Mouse (Mus musculus) neural tube, embryonic 13.5 days (tissue): Measurements from ENCODE around the gene Ccdc78. TPM values are rescaled to one million over a fixed set of nuclear protein-coding genes. Genes with fewer than 3 reads are reported as not detected.

Source experiments
- ATAC-seq: fragments of 200-750 bp; cut with Nextera tagmentation; 2 replicates; pipeline ENCODE4 v1.8.0; 2017; ENCODE audit warnings: low read depth, mild to moderate bottlenecking, moderate TSS enrichment, moderate library complexity
- H3K27ac ChIP-seq: fragments of 300-500 bp; sonication (generic); replicated peaks from 2 replicates; pipeline ENCODE4 v1.5.1; 2015; ENCODE audit warnings: moderate library complexity, mild to moderate bottlenecking, inconsistent platforms
- H3K27me3 ChIP-seq: fragments of 300-500 bp; sonication (generic); 2 replicates; pipeline ENCODE4 v1.6.1; 2015; ENCODE audit warnings: mild to moderate bottlenecking, inconsistent platforms
- H3K36me3 ChIP-seq: fragments of 300-500 bp; sonication (generic); 2 replicates; pipeline ENCODE4 v1.6.1; 2015; ENCODE audit warnings: mild to moderate bottlenecking, inconsistent platforms
- H3K4me1 ChIP-seq: fragments of 300-500 bp; sonication (generic); replicated peaks from 2 replicates; pipeline ENCODE4 v1.6.1; 2015; ENCODE audit warnings: inconsistent platforms
- H3K4me2 ChIP-seq: fragments of 300-500 bp; sonication (generic); 2 replicates; pipeline ENCODE4 v1.6.1; 2015; ENCODE audit warnings: inconsistent platforms, mild to moderate bottlenecking, moderate library complexity
- H3K4me3 ChIP-seq: fragments of 300-500 bp; sonication (generic); 2 replicates; pipeline ENCODE4 v1.5.1; 2015; ENCODE audit warnings: mild to moderate bottlenecking, inconsistent platforms
- H3K9ac ChIP-seq: fragments of 300-500 bp; sonication (generic); 2 replicates; pipeline ENCODE4 v1.6.1; 2015; ENCODE audit warnings: moderate library complexity, mild to moderate bottlenecking, inconsistent platforms
- H3K9me3 ChIP-seq: fragments of 300-500 bp; sonication (generic); 2 replicates; pipeline ENCODE4 v1.6.1; 2016; ENCODE audit warnings: inconsistent platforms
- WGBS: fragments of 180-500 bp; shearing (Covaris S2); methylation state at CpG from one replicate; pipeline ENCODE4 v1.1.7; 2015; 5-methylcytosine and 5-hydroxymethylcytosine counted together
- polyA plus RNA-seq: library from polyadenylated mRNA; unstranded; fragments of >200 nt; fragmentation: Nextera tagmentation; extraction: Ambion mirVana; gene quantifications from 2 replicates; pipeline ENCODE4 v1.2.1, GENCODE M21; 2015

Gene Ccdc78
- polyA plus RNA-seq, 1 experiment from 2014 or later = 0.39 TPM

DNA sequence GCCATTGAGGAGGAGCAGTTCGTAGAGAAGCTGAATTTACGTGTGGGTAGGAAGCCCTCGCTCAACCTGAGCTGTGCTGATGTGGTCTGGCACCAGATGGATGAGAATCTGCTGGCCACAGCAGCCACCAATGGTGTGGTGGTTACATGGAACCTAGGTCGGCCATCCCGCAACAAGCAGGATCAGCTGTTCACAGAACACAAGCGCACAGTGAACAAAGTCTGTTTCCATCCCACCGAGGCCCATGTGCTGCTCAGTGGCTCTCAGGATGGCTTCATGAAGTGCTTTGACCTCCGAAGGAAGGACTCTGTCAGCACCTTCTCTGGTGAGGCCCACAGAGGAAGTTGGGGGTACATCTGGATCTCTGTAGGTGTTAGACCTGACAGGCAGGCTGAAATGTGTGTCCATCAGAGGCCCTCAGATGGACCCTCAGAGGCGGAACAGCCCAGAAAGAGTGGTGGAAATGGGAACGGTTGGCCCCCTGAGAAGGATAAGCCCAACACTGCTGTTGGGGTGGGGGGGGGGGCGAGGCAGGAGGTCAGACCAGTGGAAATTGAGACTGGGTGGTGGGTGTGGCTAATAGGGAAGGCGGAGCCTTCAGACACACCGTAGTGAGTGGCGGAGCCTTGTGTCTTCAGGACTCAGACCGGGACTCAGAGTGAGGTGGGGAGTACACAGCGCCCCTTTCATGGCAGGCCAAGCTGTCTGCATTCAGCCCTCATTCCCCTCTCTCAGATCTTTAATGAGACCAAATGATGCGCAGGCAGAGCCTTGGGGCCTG lies 38.2 kb downstream of the Ccdc78 start:
- peaks cover 61% of the 10 kb centered on the region for H3K4me1 ChIP-seq
- peaks cover 38% of the 10 kb centered on the region for H3K36me3 ChIP-seq
- 74% methylated on average over 16 of the region's 17 CpGs for WGBS
- H3K27me3 ChIP-seq = peaks cover 16% of the 10 kb centered on the region
- H3K27ac ChIP-seq = no peak overlapping the region
- peak overlapping the region; percentile 69 for H3K4me3 ChIP-seq
- ATAC-seq = no peak
- no peaks in the 10 kb centered on the region for H3K9me3 ChIP-seq
- H3K9ac ChIP-seq = peak overlapping the region; percentile 91
- peak overlapping the region; percentile 99 for H3K4me2 ChIP-seq

DNA sequence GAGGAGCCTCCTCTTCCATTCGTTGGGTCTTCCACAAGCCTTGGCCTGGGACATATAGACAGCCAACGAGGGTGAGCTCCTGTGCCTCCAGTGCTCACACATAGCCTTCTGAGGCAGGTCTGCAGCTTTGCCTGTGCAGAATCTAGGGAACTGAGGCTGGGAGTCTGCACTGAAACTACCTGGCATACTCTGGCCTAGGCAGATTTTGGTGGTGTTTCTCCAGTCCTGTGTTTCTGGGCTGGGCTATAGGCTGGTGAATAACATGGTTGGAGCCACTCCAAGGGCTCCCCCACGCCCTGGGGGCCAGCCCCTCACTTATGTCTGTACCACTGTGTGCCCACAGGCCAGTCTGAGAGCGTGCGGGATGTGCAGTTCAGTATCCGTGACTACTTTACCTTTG lies 38.9 kb downstream of the Ccdc78 start:
- Histone ChIP-seq H3K4me2 (peak overlapping the region; percentile 99), H3K27ac (no peak overlapping the region), H3K36me3 (peaks cover 37% of the 10 kb centered on the region), H3K4me1 (peaks cover 68% of the 10 kb centered on the region), H3K9ac (peak overlapping the region; percentile 91; the same call in 1 of the 2 replicates), H3K4me3 (peak overlapping the region; percentile 69; the same call in 1 of the 2 replicates), H3K27me3 (peaks cover 8% of the 10 kb centered on the region), H3K9me3 (no peaks in the 10 kb centered on the region)
- 89% methylated on average over 6 of the region's 6 CpGs for WGBS
- ATAC-seq = no peak

DNA sequence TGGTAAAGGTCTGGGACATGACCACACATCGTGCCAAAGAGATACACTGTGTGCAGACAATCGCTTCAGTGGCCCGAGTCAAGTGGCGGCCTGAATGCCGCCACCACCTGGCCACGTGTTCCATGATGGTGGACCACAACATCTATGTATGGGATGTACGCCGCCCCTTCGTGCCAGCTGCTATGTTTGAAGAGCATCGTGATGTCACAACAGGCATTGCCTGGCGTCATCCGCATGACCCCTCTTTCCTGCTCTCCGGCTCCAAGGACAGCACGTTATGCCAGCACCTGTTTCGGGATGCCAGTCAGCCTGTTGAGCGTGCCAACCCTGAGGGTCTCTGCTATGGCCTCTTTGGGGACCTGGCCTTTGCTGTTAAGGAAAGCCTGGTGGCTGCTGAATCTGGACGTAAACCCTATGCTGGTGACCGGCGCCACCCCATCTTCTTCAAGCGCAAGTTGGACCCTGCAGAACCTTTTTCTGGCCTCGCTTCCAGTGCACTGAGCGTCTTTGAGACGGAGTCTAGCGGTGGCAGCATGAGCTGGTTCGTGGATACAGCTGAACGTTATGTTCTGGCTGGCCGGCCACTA lies 39.7 kb downstream of the Ccdc78 start:
- Histone ChIP-seq H3K27ac (no peak overlapping the region), H3K9me3 (no peaks in the 10 kb centered on the region), H3K4me1 (peaks cover 76% of the 10 kb centered on the region), H3K27me3 (0 out of 2 replicates have a peak, but pooled peaks cover 2% of the 10 kb centered on the region), H3K4me2 (no peak overlapping the region), H3K4me3 (no peak overlapping the region), H3K9ac (no peak overlapping the region), H3K36me3 (peaks cover 42% of the 10 kb centered on the region)
- WGBS = 95% methylated on average over 27 of the region's 27 CpGs
- ATAC-seq = no peak

DNA sequence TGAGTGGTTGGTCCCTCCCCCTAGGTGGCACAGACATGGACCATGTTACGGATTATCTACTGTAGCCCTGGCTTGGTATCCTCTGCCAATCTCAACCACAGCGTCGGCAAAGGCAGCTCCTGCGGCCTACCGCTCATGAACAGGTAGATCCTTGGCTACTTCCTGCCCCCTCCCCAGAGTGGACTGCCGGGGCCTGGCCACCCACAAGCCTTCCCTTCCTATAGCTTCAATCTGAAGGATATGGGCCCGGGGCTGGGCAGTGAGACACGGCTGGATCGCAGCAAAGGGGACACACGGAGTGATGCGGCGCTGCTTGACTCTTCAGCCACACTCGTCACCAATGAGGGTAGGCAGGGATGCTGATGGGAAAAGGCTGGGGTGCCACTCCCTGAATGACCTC lies 40.6 kb downstream of the Ccdc78 start:
- H3K9ac ChIP-seq = peak overlapping the region; percentile 38; the same call in 1 of the 2 replicates
- H3K4me1 ChIP-seq = peaks cover 85% of the 10 kb centered on the region
- ATAC-seq = no peak
- no peak overlapping the region for H3K4me3 ChIP-seq
- H3K4me2 ChIP-seq = no peak overlapping the region
- H3K36me3 ChIP-seq = peaks cover 51% of the 10 kb centered on the region
- H3K27ac ChIP-seq = no peak overlapping the region
- 93% methylated on average over 13 of the region's 13 CpGs for WGBS
- H3K27me3 ChIP-seq = no peaks in the 10 kb centered on the region
- no peaks in the 10 kb centered on the region for H3K9me3 ChIP-seq

DNA sequence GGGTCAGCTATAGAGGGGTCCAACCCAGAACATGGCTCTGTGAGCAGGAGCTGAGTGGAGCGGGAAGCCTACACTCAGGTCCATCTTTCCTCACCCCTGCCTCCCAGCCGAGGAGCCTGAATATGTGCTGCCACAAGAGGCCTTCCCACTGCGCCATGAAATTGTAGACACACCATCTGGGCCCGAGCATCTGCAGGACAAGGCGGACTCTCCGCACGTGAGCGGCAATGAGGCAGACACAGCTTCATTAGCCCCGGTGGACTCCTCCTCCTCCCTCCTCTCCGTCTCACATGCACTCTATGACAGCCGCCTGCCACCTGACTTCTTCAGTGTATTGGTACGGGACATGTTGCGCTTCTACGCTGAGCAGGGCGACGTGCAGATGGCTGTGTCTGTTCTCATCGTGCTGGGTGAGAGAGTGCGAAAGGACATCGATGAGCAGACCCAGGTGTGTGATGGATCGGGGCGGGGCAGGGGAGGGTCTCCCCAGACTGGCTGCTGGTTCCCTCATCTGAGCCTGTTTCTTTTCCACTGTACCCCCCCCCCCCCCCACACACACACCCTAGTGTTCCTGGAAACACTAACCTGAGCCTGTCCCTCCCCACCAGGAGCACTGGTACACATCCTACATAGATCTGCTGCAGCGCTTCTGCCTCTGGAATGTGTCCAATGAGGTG lies 41.3 kb downstream of the Ccdc78 start:
- Histone ChIP-seq H3K4me3 (no peak overlapping the region), H3K36me3 (peaks cover 51% of the 10 kb centered on the region), H3K4me2 (no peak overlapping the region), H3K27me3 (no peaks in the 10 kb centered on the region), H3K9ac (peak overlapping the region; percentile 89), H3K9me3 (no peaks in the 10 kb centered on the region), H3K4me1 (peaks cover 85% of the 10 kb centered on the region), H3K27ac (0 out of 2 replicates have a peak overlapping the region, but pooled peaks have one; percentile 94)
- ATAC-seq = no peak
- 86% methylated on average over 22 of the region's 22 CpGs for WGBS

DNA sequence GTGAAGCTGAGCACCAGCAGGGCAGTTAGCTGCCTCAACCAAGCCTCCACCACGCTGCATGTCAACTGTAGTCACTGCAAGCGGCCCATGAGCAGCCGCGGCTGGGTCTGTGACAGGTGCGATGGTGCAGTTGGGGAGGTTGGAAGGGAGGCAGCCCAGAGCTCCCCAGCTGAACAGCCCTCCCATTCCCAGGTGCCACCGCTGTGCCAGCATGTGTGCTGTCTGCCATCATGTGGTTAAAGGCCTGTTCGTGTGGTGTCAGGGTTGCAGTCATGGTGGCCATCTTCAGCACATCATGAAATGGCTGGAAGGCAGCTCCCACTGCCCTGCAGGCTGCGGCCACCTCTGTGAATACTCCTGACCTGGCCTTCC lies 41.8 kb downstream of the Ccdc78 start:
- Histone ChIP-seq H3K27ac (peak overlapping the region; percentile 94), H3K9ac (peak overlapping the region; percentile 89), H3K27me3 (no peaks in the 10 kb centered on the region), H3K9me3 (no peaks in the 10 kb centered on the region), H3K4me2 (peak overlapping the region; percentile 96), H3K36me3 (peaks cover 51% of the 10 kb centered on the region), H3K4me3 (peak overlapping the region; percentile 76), H3K4me1 (peaks cover 81% of the 10 kb centered on the region)
- 85% methylated on average over 8 of the region's 8 CpGs for WGBS
- ATAC-seq = no peak

DNA sequence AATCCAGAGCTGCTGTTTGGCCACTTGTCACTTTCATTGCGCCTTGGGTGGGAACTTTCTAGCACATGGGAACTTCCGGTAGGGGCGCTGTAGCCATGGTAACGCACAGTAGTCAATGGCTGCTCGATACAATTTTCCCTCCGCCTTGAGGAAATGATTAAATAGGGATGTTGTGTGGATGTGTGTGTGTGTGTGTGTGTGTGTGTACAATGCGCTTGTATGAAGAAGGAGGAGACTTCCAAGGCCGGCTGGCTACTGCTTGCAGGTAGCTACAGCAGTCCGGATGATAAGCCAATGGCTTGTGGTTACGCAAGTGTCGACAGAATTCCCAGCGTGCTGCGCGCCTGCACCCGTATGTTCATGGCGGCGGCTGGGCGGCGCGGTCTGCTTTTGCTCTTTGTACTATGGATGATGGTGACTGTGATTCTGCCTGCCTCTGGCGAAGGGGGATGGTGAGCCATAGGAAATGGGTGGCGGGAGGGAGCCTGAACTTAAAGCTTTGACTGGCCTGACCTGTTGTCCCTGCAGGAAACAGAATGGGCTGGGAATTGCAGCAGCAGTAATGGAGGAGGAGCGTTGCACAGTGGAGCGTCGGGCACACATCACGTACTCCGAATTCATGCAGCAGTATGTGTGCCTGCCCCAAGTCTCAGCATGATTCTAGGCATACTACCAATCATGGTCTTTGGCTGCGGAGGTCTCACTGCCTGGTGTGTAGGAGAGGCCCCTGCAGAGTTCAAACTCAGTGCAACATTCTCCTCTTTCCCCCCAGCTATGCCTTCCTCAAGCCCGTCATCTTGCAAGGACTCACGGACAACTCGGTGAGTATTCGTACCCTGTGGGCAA lies 42.6 kb downstream of the Ccdc78 start, which contains the start of gene Jmjd8:
TSS of gene Jmjd8 (plus strand) at position 156 of the 846 bp plus-strand sequence.
- peaks cover 84% of the 10 kb centered on the region for H3K4me1 ChIP-seq
- peak within 1 kb of the TSS; percentile 94 for H3K27ac ChIP-seq
- H3K9me3 ChIP-seq = no peaks in the 10 kb centered on the region
- H3K9ac ChIP-seq = peak within 1 kb of the TSS; percentile 89
- H3K27me3 ChIP-seq = no peaks in the 10 kb centered on the region
- H3K36me3 ChIP-seq = peaks cover 51% of the 10 kb centered on the region
- WGBS = 1% methylated on average over 32 of the region's 32 CpGs
- H3K4me3 ChIP-seq = peak within 1 kb of the TSS; percentile 76
- ATAC-seq = peak; percentile 45
- H3K4me2 ChIP-seq = peak within 1 kb of the TSS; percentile 96

DNA sequence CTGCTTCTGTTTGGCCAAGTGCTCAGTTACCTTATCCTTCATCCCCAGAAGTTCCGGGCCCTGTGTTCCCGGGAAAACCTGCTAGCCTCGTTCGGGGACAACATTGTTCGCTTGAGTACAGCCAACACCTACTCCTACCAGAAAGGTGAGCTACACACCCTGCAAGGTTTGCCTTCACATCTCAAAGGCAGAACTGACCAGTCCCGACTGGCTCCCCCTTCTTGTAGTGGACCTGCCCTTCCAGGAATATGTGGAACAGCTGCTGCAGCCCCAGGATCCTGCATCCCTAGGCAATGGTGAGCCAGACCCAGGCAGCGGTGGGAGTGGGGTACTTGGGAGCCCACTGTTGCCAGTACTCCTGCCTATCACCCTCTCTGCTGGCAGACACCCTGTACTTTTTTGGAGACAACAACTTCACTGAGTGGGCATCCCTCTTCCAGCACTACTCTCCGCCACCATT lies 43.2 kb downstream of the Ccdc78 start:
- Histone ChIP-seq H3K9ac (peak overlapping the region; percentile 89), H3K36me3 (peaks cover 51% of the 10 kb centered on the region), H3K9me3 (no peaks in the 10 kb centered on the region), H3K4me2 (peak overlapping the region; percentile 96), H3K27ac (peak overlapping the region; percentile 94), H3K27me3 (no peaks in the 10 kb centered on the region), H3K4me3 (peak overlapping the region; percentile 76), H3K4me1 (peaks cover 84% of the 10 kb centered on the region)
- no peak for ATAC-seq
- WGBS = 47% methylated on average over 8 of the region's 8 CpGs

DNA sequence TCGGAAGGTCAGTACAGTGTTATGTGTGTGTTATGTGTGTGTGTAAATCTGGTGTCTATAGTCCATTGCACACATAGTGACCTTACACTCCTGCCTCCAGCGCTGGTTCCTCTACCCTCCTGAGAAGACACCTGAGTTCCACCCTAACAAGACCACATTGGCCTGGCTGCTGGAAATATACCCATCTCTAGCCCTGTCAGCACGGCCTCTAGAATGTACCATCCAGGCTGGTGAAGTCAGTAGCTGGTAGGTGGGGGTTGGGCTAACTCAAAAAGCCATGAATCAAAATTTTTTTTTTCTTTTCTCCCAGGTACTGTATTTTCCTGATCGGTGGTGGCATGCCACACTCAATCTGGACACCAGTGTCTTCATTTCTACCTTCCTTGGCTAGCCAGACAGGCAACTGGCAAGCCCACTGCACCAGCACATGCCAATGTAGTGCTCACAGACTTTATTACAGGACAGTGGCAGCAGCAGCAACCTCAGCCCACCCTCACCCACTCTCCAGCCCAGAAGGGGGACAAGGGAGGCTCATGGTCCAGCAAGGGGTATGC lies 43.9 kb downstream of the Ccdc78 start:
- Histone ChIP-seq H3K9ac (peak overlapping the region; percentile 89), H3K9me3 (no peaks in the 10 kb centered on the region), H3K36me3 (peaks cover 55% of the 10 kb centered on the region), H3K4me3 (peak overlapping the region; percentile 76), H3K4me1 (peaks cover 84% of the 10 kb centered on the region), H3K27ac (no peak overlapping the region), H3K4me2 (peak overlapping the region; percentile 98), H3K27me3 (no peaks in the 10 kb centered on the region)
- WGBS = 88% methylated on average over 4 of the region's 4 CpGs
- no peak for ATAC-seq

DNA sequence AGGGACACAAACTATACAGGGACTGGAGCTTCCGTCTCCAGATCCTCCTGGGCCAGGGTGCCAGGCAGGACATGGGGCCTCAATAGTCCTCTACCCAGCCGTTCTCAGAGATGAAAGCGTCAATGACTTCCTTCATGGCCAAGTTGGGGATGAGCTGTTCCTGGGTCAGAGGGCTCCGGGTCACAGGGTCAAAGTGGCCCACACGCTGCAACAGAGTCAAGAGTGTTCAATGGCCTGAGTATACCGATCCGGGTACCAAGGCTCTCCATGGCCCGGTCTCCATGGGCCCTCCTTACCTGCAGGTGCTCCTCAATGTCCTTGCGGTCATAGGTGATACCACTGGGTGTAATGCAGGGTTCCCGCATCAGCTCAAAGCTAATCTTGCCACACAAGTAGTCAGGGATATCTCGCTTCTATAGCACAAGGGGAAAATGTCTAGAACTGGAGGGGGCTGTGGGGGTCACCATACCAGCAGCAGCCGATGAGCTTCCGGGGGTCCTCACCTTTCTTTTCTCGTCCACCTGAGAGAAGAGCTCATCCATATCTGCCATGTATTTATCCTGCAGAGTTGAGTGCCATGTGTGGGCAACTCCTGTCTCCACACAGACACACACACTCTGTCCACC lies 44.5 kb downstream of the Ccdc78 start:
- H3K27ac ChIP-seq = no peak overlapping the region
- H3K27me3 ChIP-seq = no peaks in the 10 kb centered on the region
- peak overlapping the region; percentile 76 for H3K4me3 ChIP-seq
- WGBS = 86% methylated on average over 14 of the region's 14 CpGs
- H3K9ac ChIP-seq = peak overlapping the region; percentile 85; the same call in 1 of the 2 replicates
- H3K36me3 ChIP-seq = peaks cover 56% of the 10 kb centered on the region
- no peaks in the 10 kb centered on the region for H3K9me3 ChIP-seq
- ATAC-seq = no peak
- H3K4me1 ChIP-seq = peaks cover 84% of the 10 kb centered on the region
- H3K4me2 ChIP-seq = peak overlapping the region; percentile 98
